Mouse (Mus musculus) erythroid progenitor cell, adult 5-6 weeks (primary cell): Measurements from ENCODE around the gene Vmn2r95. TPM values are rescaled to one million over a fixed set of nuclear protein-coding genes. Genes with fewer than 3 reads are reported as not detected.
"Not testable (repeated sequence)": the region's sequence is repeated elsewhere in the genome, so short reads cannot be mapped to it uniquely, and the experiment has no call there.

ENCODE experiments used
- ATAC-seq: replicated peaks from 2 replicates; pipeline ENCODE4 v1.8.0; 2016; ENCODE audit warnings: moderate number of reproducible peaks, mild to moderate bottlenecking, moderate TSS enrichment, inconsistent platforms; ENCODE audit not compliant: poor library complexity, low FRiP score, severe bottlenecking
- total RNA-seq, 2 experiments: library from RNA; stranded (forward) in 1 of 2; stranded (reverse) in 1 of 2; fragments of 150-400 nt in 1 of 2; fragments of 186-747, 209-891 nt in 1 of 2; gene quantifications; 2 replicates each; pipeline versions ENCODE4 v1.2.3 to v1.2.4; 2015 to 2017; ENCODE audit warnings: low replicate concordance in 2 of 2

The Vmn2r95 gene
- total RNA-seq (2015; ENCODE audit: low replicate concordance) (not detected in 2 replicates), total RNA-seq (2017; ENCODE audit: low replicate concordance) (not detected in 2 replicates)

GRCm38 (mm10) chr17:18423778-18424177 lies at the start of gene Vmn2r95:
TSS of gene Vmn2r95 (plus strand) at chr17:18424078.
- no peak for ATAC-seq

DNA sequence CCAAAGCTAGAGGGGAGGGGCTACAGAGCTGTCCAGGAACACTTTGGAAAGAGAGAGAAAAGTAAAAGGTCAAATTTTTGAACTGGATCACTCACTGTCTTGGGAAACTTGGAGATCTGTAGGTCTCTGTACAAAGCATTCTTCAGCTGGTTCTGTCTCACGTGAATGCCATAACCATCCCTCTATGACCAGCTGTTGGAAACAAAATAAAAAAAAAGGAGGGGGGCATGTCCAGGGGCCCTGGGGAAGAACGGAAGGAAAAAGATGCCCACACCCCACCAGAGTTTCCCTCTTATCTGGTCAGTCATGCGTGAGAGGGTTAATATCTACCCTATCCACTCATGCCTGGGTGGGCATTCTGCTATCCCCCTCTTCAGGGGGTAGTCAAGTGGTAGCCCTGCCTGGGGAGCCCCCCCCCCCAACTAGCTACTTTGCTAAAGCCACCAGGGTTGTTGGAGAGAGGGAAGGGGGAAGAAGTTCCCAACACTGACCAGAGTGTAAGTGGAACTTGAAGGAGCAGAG lies 31.8 kb downstream of the Vmn2r95 start:
- ATAC-seq = no peak

- not testable (repeated sequence) for ATAC-seq
Observed at GRCm38 (mm10) chr17:18458126-18458634, 34.3 kb downstream of the Vmn2r95 start.

DNA sequence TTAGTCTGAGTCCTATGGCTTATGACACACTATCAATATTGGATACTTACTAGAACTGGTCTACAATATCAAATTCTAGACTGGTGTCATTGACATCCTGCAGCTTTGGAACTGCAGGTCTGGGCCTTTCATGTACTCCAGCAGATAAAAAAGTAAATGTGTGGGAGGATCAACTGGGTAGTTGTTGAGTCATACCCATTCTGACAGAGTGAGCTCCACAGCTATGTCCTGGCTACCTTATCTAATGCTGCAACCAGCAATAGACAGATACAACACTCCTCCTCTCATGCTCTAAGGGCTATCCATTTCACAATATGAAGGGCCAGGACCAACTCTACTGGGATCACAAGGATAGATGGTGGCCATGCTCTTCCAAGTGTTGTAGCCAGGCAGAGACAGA lies 38.8 kb downstream of the Vmn2r95 start:
- no peak for ATAC-seq

DNA sequence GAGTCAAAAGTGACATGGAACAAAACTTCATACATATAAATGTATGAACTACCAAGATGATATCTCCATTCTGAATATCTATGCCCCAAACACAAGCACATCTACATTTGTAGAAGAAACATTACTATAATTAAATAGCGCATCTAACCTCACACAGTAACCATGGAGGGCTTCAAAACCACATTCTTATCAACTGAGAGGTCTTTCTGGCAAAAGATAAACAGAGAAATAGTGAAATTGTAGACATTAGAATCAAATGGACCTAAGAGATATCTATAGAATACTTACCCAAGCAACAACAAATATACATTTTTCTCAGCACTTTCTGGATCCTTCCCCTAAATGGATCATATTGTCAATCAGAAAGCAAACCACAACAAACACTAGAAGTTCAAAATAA lies 56.0 kb downstream of the Vmn2r95 start:
- ATAC-seq = no peak

Other genes with a start within 250 kb of the Vmn2r95 start
- not detected in 2 replicates for gene Vmn2r94, start 146.3 kb upstream of the Vmn2r95 start, total RNA-seq (2015; ENCODE audit: low replicate concordance)
- not detected in 2 replicates for gene Vmn2r94, start 146.3 kb upstream of the Vmn2r95 start, total RNA-seq (2017; ENCODE audit: low replicate concordance)
- gene Vmn2r93, start 126.0 kb upstream of the Vmn2r95 start, total RNA-seq (2015; ENCODE audit: low replicate concordance) = not detected in 2 replicates
- gene Vmn2r93, start 126.0 kb upstream of the Vmn2r95 start, total RNA-seq (2017; ENCODE audit: low replicate concordance) = not detected in 2 replicates
- not detected in 2 replicates for gene Vmn2r96, start 149.1 kb downstream of the Vmn2r95 start, total RNA-seq (2015; ENCODE audit: low replicate concordance)
- gene Vmn2r96, start 149.1 kb downstream of the Vmn2r95 start, total RNA-seq (2017; ENCODE audit: low replicate concordance) = not detected in 2 replicates